Mouse (Mus musculus) heart, postnatal 0 days (tissue): ENCODE data around the gene Wdcp. TPM values are rescaled to one million over a fixed set of nuclear protein-coding genes. Genes with fewer than 3 reads are reported as not detected.

ENCODE experiments used
- ATAC-seq: fragments of 200-750 bp; cut with Nextera tagmentation; 2 replicates; pipeline ENCODE4 v1.8.0; 2017; ENCODE audit warnings: low read depth, moderate number of reproducible peaks, moderate library complexity; ENCODE audit not compliant: insufficient read depth
- DNase-seq: peaks from one replicate; pipeline ENCODE4 v3.0.0-alpha.2; 2016; ENCODE audit warnings: low spot score
- H3K27ac ChIP-seq: fragments of 300-500 bp; sonication (generic); 2 replicates; pipeline ENCODE4 v1.5.1; 2014; ENCODE audit warnings: low read depth, mild to moderate bottlenecking
- H3K27me3 ChIP-seq: fragments of 300-500 bp; sonication (generic); 2 replicates; pipeline ENCODE4 v1.6.1; 2014; ENCODE audit warnings: low read length, mixed read lengths; ENCODE audit not compliant: control insufficient read depth, insufficient read depth
- H3K36me3 ChIP-seq: fragments of 300-500 bp; sonication (generic); replicated peaks from 2 replicates; pipeline ENCODE4 v1.6.1; 2014; ENCODE audit warnings: low read length, mixed read lengths; ENCODE audit not compliant: control insufficient read depth, insufficient read depth
- H3K4me1 ChIP-seq: fragments of 300-500 bp; sonication (generic); 2 replicates; pipeline ENCODE4 v1.6.1; 2014; ENCODE audit warnings: antibody characterized with exemption; ENCODE audit not compliant: control insufficient read depth, insufficient read depth
- H3K4me2 ChIP-seq: fragments of 300-500 bp; sonication (generic); 2 replicates; pipeline ENCODE4 v1.6.1; 2014; ENCODE audit warnings: low read depth, mild to moderate bottlenecking, low read length, moderate library complexity
- H3K4me3 ChIP-seq: fragments of 300-500 bp; sonication (generic); 2 replicates; pipeline ENCODE4 v1.5.1; 2014; ENCODE audit warnings: low read depth, low read length
- H3K9ac ChIP-seq: fragments of 300-500 bp; sonication (generic); replicated peaks from 2 replicates; pipeline ENCODE4 v1.6.1; 2014; ENCODE audit warnings: low read depth, low read length, mixed read lengths
- H3K9me3 ChIP-seq: fragments of 300-500 bp; sonication (generic); replicated peaks from 2 replicates; pipeline ENCODE4 v1.6.1; 2016; ENCODE audit warnings: low read length; ENCODE audit not compliant: control insufficient read depth
- CTCF ChIP-seq: IDR thresholded peaks from 2 replicates; pipeline ENCODE4 v1.5.1; 2016; ENCODE audit warnings: antibody characterized with exemption, control low read depth, low read depth
- EP300 ChIP-seq: IDR thresholded peaks from 2 replicates; pipeline ENCODE4 v1.6.1; 2016; ENCODE audit warnings: antibody characterized with exemption, low read depth
- WGBS: fragments of 180-500 bp; shearing (Covaris S2); extraction: QIAGEN DNeasy Blood & Tissue Kit; methylation state at CpG from one replicate; pipeline ENCODE4 v1.1.7; 2014; 5-methylcytosine and 5-hydroxymethylcytosine counted together
- polyA plus RNA-seq: library from polyadenylated mRNA; unstranded; fragments of >200 nt; fragmentation: Nextera tagmentation; extraction: Ambion mirVana; gene quantifications from 2 replicates; pipeline ENCODE4 v1.2.1, GENCODE M21; 2015
- total RNA-seq: library from RNA; depleted of rRNA; stranded (reverse); fragments of >200 nt; gene quantifications from 2 replicates; pipeline ENCODE4 v1.2.3, GENCODE M21; 2014; ENCODE audit warnings: low replicate concordance

Wdcp gene
- total and polyA plus RNA-seq, 2 experiments from 2014 or later: 7.8 to 14.6 TPM

DNA sequence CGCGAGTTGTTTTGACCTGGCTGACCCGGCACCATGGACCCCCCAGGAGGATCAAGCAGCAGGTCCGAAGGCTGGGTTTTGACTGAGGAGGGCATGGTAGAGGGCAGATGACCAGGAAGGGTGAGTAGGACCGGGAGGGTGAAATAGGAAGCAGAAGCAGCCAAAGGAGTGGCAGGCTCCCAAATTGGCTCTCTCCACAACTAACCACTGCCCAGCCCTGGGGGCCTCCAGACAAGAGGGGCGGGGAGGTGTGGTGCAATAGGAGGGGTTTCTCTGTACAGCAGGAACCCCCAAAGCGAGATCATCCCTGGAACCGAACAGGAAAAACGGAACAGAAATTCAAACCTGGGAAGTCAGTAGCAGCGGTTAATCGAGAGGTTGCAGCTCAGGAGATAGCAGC is 2.4 kb upstream of the Wdcp start:
- ATAC-seq (no peak), DNase-seq (no peak)
- Histone ChIP-seq H3K9me3 (no peaks in the 10 kb centered on the region), H3K4me2 (peak overlapping the region; percentile 78), H3K27me3 (no peaks in the 10 kb centered on the region), H3K4me1 (peaks cover 6% of the 10 kb centered on the region; the same call in 1 of the 2 replicates), H3K27ac (no peak overlapping the region), H3K9ac (peak overlapping the region; percentile 38), H3K36me3 (no peaks in the 10 kb centered on the region), H3K4me3 (peak overlapping the region; percentile 58)
- TF ChIP-seq CTCF (no peak), EP300 (no peak)
- WGBS: 4% methylated on average over 11 of the region's 11 CpGs

- Histone ChIP-seq H3K27ac (no peak within 1 kb of the TSS), H3K4me1 (peaks cover 6% of the 10 kb centered on the region; the same call in 1 of the 2 replicates), H3K4me2 (peak within 1 kb of the TSS; percentile 78), H3K9ac (peak within 1 kb of the TSS; percentile 38), H3K36me3 (no peaks in the 10 kb centered on the region), H3K27me3 (no peaks in the 10 kb centered on the region), H3K4me3 (peak within 1 kb of the TSS; percentile 58), H3K9me3 (no peaks in the 10 kb centered on the region)
- TF ChIP-seq EP300 (no peak), CTCF (no peak)
- peak; percentile 43 for DNase-seq
- peak; percentile 40 for ATAC-seq
- under 1% methylated on average over 37 of the region's 37 CpGs for WGBS
Observed at GRCm38 (mm10) chr12:4841392-4841887, 1.7 kb upstream of the Wdcp start, which contains the start of gene Fkbp1b. TSS of gene Fkbp1b (minus strand) at chr12:4841591.

- TF ChIP-seq CTCF: no peak
- no peak for TF ChIP-seq EP300
- H3K9ac ChIP-seq: no peak overlapping the region
- peaks cover 6% of the 10 kb centered on the region; the same call in 1 of the 2 replicates for H3K4me1 ChIP-seq
- ATAC-seq (no peak), DNase-seq (no peak)
- H3K27me3 ChIP-seq: no peaks in the 10 kb centered on the region
- H3K4me3 ChIP-seq: no peak overlapping the region
- 93% methylated on average over 8 of the region's 8 CpGs for WGBS
- no peaks in the 10 kb centered on the region for H3K9me3 ChIP-seq
- H3K4me2 ChIP-seq: no peak overlapping the region
- no peaks in the 10 kb centered on the region for H3K36me3 ChIP-seq
- no peak overlapping the region for H3K27ac ChIP-seq
Observed at GRCm38 (mm10) chr12:4842456-4842855, 647 bp upstream of the Wdcp start.

DNA sequence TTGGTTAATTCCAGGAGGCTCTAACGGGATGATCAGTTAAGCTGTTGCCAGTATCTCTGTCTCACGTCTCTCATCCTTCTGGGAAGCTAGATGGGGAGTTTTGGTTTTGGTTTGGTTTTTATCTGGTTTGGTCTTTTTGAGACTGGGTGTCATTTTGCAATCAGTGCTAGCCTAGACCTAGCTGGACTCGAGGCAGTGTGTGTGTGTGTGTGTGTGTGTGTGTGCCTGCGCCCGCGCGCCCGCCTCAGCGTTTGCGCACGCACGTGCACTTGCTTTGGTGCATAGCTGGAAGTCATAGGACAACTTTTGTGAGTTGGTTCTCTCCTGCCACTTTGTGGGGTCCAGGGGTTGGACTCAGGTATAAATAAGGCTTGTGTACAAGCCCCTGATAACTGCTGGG is 638 bp downstream of the Wdcp start:
- H3K4me2 ChIP-seq: peak overlapping the region; percentile 89
- peak overlapping the region; percentile 73 for H3K27ac ChIP-seq
- TF ChIP-seq EP300 (no peak), CTCF (no peak)
- H3K36me3 ChIP-seq: no peaks in the 10 kb centered on the region
- H3K4me3 ChIP-seq: peak overlapping the region; percentile 87
- 0% methylated on average over 12 of the region's 12 CpGs for WGBS
- DNase-seq (peak; percentile 29), ATAC-seq (peak; percentile 66)
- H3K9ac ChIP-seq: peak overlapping the region; percentile 64
- no peaks in the 10 kb centered on the region for H3K27me3 ChIP-seq
- no peaks in the 10 kb centered on the region for H3K9me3 ChIP-seq
- H3K4me1 ChIP-seq: peaks cover 6% of the 10 kb centered on the region; the same call in 1 of the 2 replicates

GRCm38 (mm10) chr12:4856160-4856559 is 13.1 kb downstream of the Wdcp start:
- no peaks in the 10 kb centered on the region for H3K27me3 ChIP-seq
- peaks cover 11% of the 10 kb centered on the region for H3K36me3 ChIP-seq
- H3K9me3 ChIP-seq: no peaks in the 10 kb centered on the region
- H3K4me1 ChIP-seq: no peaks in the 10 kb centered on the region
- DNase-seq (no peak), ATAC-seq (no peak)
- 97% methylated on average over 5 of the region's 5 CpGs for WGBS
- no peak overlapping the region for H3K4me3 ChIP-seq
- no peak overlapping the region for H3K27ac ChIP-seq
- H3K9ac ChIP-seq: no peak overlapping the region
- H3K4me2 ChIP-seq: no peak overlapping the region
- TF ChIP-seq CTCF: peak; percentile 17; the same call in 1 of the 2 replicates
- TF ChIP-seq EP300: no peak

- Histone ChIP-seq H3K4me1 (no peaks in the 10 kb centered on the region), H3K9me3 (no peaks in the 10 kb centered on the region), H3K27me3 (no peaks in the 10 kb centered on the region), H3K4me2 (no peak overlapping the region), H3K9ac (no peak overlapping the region), H3K27ac (no peak overlapping the region), H3K36me3 (peaks cover 11% of the 10 kb centered on the region), H3K4me3 (no peak overlapping the region)
- TF ChIP-seq CTCF (peak; percentile 16; the same call in 1 of the 2 replicates), EP300 (no peak)
- no peak for ATAC-seq
- DNase-seq: no peak
- 95% methylated on average over 2 of the region's 2 CpGs for WGBS
Observed at GRCm38 (mm10) chr12:4856834-4857233, 13.7 kb downstream of the Wdcp start.
